8 mouse cellular contexts compared by ENCODE assay signal in the genomic region with DNA sequence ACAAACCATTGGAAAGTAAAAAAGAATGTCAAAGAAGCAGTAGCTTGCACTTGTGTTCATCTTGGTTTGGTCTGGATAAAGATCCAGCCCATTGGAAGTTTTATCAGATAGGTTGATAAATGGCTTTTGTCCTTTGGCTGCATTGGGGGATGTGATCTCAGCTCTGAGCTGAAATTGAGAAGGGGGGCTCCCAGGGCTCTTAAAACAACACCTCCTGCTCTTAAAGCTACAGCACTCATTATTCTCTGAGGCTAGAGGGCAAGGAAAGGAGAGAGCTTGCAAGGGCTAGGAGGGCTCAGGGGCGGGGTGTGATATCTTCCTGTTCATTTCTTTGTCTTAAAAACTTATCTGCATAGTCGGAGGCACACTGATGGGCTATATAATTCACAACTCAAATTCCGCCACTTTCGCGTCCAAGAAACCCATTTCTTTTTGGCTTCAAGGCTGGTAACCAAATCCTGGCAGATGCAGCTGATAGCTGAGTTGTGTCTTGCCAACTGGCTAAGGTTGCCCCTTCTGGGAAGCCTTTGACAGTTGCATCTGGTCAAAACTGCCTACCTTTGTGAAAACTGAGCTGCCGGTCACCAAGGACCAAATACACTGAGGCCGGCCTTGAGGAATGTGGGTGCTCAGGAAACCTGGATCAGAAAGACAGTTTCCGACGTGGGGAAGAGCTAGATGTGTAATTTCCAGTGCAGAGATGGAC. TPM values are rescaled to one million over a fixed set of nuclear protein-coding genes. Genes with fewer than 3 reads are reported as not detected.
DNase-seq lines count a peak whose midpoint lies in the region; ATAC-seq lines count a peak whose summit lies in the region.

No protein-coding gene starts in this region.

- peak overlapping the region; percentile 89; the same call in 1 of the 2 replicates for H3K9ac ChIP-seq in kidney, embryonic 15.5 days
- H3K9ac ChIP-seq in embryonic facial prominence, embryonic 12.5 days: peak overlapping the region; percentile 91
- peak overlapping the region; percentile 87 for H3K9ac ChIP-seq in hindbrain, embryonic 13.5 days
- peak overlapping the region; percentile 40 for H3K9ac ChIP-seq in midbrain, embryonic 16.5 days (ENCODE audit: low read depth, low read length)

- no peaks in the 10 kb centered on the region for H3K9me3 ChIP-seq in kidney, embryonic 15.5 days (replicated peaks)
- no peaks in the 10 kb centered on the region for H3K9me3 ChIP-seq in embryonic facial prominence, embryonic 12.5 days
- H3K9me3 ChIP-seq in hindbrain, embryonic 13.5 days: no peaks in the 10 kb centered on the region
- no peaks in the 10 kb centered on the region for H3K9me3 ChIP-seq in midbrain, embryonic 16.5 days (replicated peaks; ENCODE audit: control insufficient read depth, low read length, poor library complexity, severe bottlenecking)

- H3K4me1 ChIP-seq in kidney, embryonic 15.5 days: peaks cover 68% of the 10 kb centered on the region
- peaks cover 51% of the 10 kb centered on the region for H3K4me1 ChIP-seq in embryonic facial prominence, embryonic 12.5 days
- H3K4me1 ChIP-seq in hindbrain, embryonic 13.5 days (replicated peaks): peaks cover 90% of the 10 kb centered on the region
- H3K4me1 ChIP-seq in midbrain, embryonic 16.5 days (ENCODE audit: control insufficient read depth, insufficient read depth, low read length): peaks cover 44% of the 10 kb centered on the region

- peak overlapping the region; percentile 91 for H3K4me2 ChIP-seq in kidney, embryonic 15.5 days
- H3K4me2 ChIP-seq in embryonic facial prominence, embryonic 12.5 days (replicated peaks): peak overlapping the region; percentile 71
- peak overlapping the region; percentile 89 for H3K4me2 ChIP-seq in hindbrain, embryonic 13.5 days
- H3K4me2 ChIP-seq in midbrain, embryonic 16.5 days (ENCODE audit: low read length): peak overlapping the region; percentile 92

- H3K36me3 ChIP-seq in kidney, embryonic 15.5 days: no peaks in the 10 kb centered on the region
- H3K36me3 ChIP-seq in embryonic facial prominence, embryonic 12.5 days: peaks cover 7% of the 10 kb centered on the region; the same call in 1 of the 2 replicates
- peaks cover 1% of the 10 kb centered on the region for H3K36me3 ChIP-seq in hindbrain, embryonic 13.5 days
- no peaks in the 10 kb centered on the region for H3K36me3 ChIP-seq in midbrain, embryonic 16.5 days (ENCODE audit: control insufficient read depth, insufficient read depth, low read length)

- no peak for ATAC-seq in kidney, embryonic 15.5 days (replicated peaks; ENCODE audit: low FRiP score)
- no peak for ATAC-seq in embryonic facial prominence, embryonic 12.5 days (ENCODE audit: insufficient number of reproducible peaks, insufficient read depth, low FRiP score, low TSS enrichment)
- ATAC-seq in hindbrain, embryonic 13.5 days (ENCODE audit: low FRiP score): no peak
- no peak for ATAC-seq in midbrain, embryonic 16.5 days

- peaks cover 13% of the 10 kb centered on the region for H3K27me3 ChIP-seq in kidney, embryonic 15.5 days
- H3K27me3 ChIP-seq in embryonic facial prominence, embryonic 12.5 days: no peaks in the 10 kb centered on the region
- no peaks in the 10 kb centered on the region for H3K27me3 ChIP-seq in hindbrain, embryonic 13.5 days
- no peaks in the 10 kb centered on the region for H3K27me3 ChIP-seq in midbrain, embryonic 16.5 days (ENCODE audit: control insufficient read depth, insufficient read depth, low read depth, low read length)

- 24% methylated on average over 9 of the region's 9 CpGs for WGBS in kidney, embryonic 15.5 days
- WGBS in embryonic facial prominence, embryonic 12.5 days: 21% methylated on average over 9 of the region's 9 CpGs
- WGBS in hindbrain, embryonic 13.5 days: 27% methylated on average over 9 of the region's 9 CpGs
- 37% methylated on average over 9 of the region's 9 CpGs for WGBS in midbrain, embryonic 16.5 days

- no peak for DNase-seq in kidney, postnatal 14 days
- DNase-seq in adrenal gland, postnatal 10 days: no peak
- DNase-seq in adrenal gland, postnatal 36 days: no peak
- no peak for DNase-seq in spleen, postnatal 4 days (ENCODE audit: low spot score in 2 of 2)

- peak overlapping the region; percentile 95 for H3K27ac ChIP-seq in kidney, embryonic 15.5 days
- H3K27ac ChIP-seq in embryonic facial prominence, embryonic 12.5 days: peak overlapping the region; percentile 48; the same call in 1 of the 2 replicates
- H3K27ac ChIP-seq in hindbrain, embryonic 13.5 days: peak overlapping the region; percentile 94
- H3K27ac ChIP-seq in midbrain, embryonic 16.5 days (ENCODE audit: low read length): peak overlapping the region; percentile 85

- H3K4me3 ChIP-seq in kidney, embryonic 15.5 days (replicated peaks): peak overlapping the region; percentile 74
- peak overlapping the region; percentile 85 for H3K4me3 ChIP-seq in embryonic facial prominence, embryonic 12.5 days
- H3K4me3 ChIP-seq in hindbrain, embryonic 13.5 days: peak overlapping the region; percentile 69
- peak overlapping the region; percentile 61 for H3K4me3 ChIP-seq in midbrain, embryonic 16.5 days (ENCODE audit: low read depth, low read length)

RNA-seq across cellular contexts. Expression of gene Rgma, which starts 18.2 kb away (rescaled TPM):
- 11.7 and 13.7 TPM in 2 replicates for polyA plus RNA-seq in kidney, embryonic 15.5 days (2015; fragmentation: Nextera tagmentation; extraction: Ambion mirVana)
- polyA plus RNA-seq in embryonic facial prominence, embryonic 12.5 days (2016; fragmentation: Nextera tagmentation; extraction: Ambion mirVana): 24.3 and 28.1 TPM in 2 replicates
- polyA plus RNA-seq in hindbrain, embryonic 13.5 days (2015; fragmentation: Nextera tagmentation; extraction: Ambion mirVana): 40.0 and 41.1 TPM in 2 replicates
- polyA plus RNA-seq in midbrain, embryonic 16.5 days (2015; fragmentation: Nextera tagmentation; extraction: Ambion mirVana): 38.4 and 38.6 TPM in 2 replicates
- 10 to 100 TPM; 10.3 to 20.0 TPM for total RNA-seq in adrenal gland, postnatal 10 days (2021)
- total RNA-seq in adrenal gland, postnatal 36 days (2021): 10 to 100 TPM; 10.9 to 13.7 TPM

Comparison
In these comparisons a context has a peak if more than half of its experiments do, and no peak if none do; other contexts are left out.
1. H3K9ac ChIP-seq: peak in every context shown above with its lines; median percentile 91 in embryonic facial prominence, embryonic 12.5 days; 89 in kidney, embryonic 15.5 days; 87 in hindbrain, embryonic 13.5 days; 40 in midbrain, embryonic 16.5 days.